Mouse (Mus musculus): ENCODE measurements at regions not wholly inside any gene's neighbourhood (a gene's known extent, or its start where the extent isn't known, plus 50 kb on each side); places are given as distances from the start of the nearest gene placed in this dataset.

DNA sequence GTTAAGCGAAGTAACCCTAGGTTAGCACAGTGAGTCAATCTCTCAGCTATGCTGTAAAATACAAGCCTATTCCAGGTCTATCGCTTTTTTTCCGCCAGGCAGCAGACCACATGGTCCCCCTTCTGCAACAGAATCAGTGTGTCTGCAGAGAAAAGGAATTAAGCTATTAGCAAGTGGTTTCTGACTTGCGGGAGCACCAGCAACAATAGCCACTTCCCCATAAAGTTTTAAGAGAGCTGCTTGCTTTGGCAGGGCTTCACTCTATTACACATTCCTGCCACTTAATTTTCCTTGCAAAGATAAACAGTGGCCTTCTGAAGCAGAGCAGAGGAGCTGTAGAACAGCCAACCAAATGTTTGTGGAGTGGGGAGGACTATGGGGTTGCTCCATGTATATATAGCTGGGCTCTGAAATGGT, 59.8 kb upstream of the Osmr start:
- DNase-seq, result no peak
- intact Hi-C loops (cut with DNase I), result no loop called here

GRCm38 (mm10) chr15:6941491-6941890, 66.7 kb upstream of the Osmr start:
- intact Hi-C loops (cut with DNase I), result no loop called here
- no peak for DNase-seq

DNA sequence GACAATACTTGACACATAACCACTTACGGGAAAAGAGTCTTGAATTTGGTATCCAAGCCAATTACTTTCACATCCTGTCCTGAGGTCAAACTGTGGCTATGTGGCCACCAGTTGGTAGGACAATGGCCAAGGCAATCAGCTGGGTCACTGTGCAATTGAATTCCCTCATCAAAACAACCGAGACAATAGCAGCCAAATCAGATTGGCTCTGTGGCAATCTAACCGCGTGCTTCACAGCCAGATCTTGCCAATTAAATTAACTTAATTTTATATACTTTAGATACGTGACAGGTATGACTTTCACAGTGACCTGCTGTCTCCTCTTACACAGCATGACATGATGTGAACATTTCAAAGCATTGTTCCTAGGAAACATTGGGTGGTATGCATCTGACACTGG, 74.5 kb upstream of the Osmr start:
- intact Hi-C loops (cut with DNase I), result no loop called here

GRCm38 (mm10) chr15:6949686-6950085, 74.9 kb upstream of the Osmr start:
- intact Hi-C loops (cut with DNase I), result no loop called here
- DNase-seq, result peak; percentile 41

More for the DNA sequence above, 74.5 kb upstream of the Osmr start:
- peak; percentile 19 for DNase-seq

DNA sequence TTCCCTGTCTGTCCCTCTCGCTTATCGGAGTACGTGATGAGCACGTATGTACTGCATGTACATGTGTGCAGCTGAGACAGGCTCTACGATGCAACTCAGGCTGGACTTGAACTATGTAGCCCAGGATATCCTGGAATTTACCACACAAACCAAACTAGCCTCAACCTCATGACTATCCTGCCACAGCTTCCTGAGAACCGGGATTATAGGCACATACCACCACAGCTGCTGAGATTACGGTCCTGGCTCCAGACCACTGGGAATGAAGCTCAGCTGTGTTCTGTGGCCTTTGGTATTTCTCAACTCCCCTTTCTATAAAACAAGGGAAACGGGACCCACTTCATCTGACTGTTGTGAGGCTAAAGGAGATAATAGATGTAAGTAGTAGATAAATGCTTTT, 75.7 kb upstream of the Osmr start:
- no peak for DNase-seq
- intact Hi-C loops (cut with DNase I), result no loop called here

- intact Hi-C loops (cut with DNase I), result no loop called here
- no peak for DNase-seq
These were observed 78.8 kb upstream of the Osmr start for GRCm38 (mm10) chr15:6953556-6953955.

DNA sequence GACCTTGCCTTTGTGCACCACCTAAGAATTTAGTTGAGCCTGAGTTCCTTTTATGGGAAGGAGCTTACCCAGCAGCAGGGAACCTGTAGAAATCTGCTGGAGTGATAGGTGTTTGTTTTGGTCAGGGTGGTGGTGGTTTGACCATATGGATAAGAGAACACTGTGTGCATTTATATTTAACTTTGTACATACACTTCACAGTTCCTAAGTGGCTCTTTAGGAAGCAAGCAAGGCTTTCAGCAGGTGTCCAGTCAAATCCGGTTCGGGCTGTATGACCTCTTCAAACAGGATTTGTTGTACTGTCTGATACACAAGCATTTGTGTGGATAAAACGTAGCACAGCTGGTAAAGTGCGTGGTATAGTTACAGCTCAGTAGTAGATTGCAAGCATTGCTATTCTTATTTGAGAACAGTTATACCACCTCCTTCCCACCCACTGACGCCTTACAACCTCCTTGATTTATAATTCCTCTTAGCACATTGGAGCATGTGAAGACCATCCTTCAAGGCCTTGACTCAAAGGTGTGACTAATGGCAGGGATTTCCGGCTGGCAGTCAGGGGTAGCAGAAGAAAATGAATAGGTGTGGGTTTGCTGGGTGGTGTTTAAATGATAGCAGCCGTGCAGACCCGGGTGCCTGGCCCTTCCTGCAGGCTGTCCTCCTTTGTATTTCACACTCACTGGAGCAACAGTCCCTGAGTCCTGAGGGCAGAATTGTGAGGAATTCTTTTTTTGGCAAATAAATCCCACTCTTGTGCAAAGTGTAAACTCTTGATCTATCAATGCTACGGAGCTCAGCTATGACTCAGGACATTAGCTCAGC, 79.4 kb upstream of the Osmr start:
- intact Hi-C loops (cut with DNase I), result no loop called here
- no peak for DNase-seq

DNA sequence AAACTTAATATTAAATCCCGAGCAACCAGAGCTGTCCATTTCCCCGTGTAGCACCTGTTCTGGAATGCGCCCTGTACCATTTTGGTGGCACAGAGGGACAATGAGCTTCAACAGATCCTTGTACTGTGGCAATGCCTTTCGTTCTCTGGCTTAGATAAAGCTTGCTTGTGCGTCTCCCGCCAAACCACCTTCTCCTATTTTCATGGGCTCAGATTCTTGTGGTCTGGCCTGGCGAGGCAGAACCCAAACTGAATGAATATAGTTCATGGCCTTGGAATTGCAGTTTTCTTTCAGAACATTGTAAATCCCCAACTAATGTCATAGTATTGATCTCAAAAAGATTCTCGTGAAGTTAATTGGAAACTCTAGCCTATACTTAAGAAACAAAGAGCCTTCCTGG, 85.1 kb upstream of the Osmr start:
- DNase-seq, result no peak
- intact Hi-C loops (cut with DNase I), result no loop called here

DNA sequence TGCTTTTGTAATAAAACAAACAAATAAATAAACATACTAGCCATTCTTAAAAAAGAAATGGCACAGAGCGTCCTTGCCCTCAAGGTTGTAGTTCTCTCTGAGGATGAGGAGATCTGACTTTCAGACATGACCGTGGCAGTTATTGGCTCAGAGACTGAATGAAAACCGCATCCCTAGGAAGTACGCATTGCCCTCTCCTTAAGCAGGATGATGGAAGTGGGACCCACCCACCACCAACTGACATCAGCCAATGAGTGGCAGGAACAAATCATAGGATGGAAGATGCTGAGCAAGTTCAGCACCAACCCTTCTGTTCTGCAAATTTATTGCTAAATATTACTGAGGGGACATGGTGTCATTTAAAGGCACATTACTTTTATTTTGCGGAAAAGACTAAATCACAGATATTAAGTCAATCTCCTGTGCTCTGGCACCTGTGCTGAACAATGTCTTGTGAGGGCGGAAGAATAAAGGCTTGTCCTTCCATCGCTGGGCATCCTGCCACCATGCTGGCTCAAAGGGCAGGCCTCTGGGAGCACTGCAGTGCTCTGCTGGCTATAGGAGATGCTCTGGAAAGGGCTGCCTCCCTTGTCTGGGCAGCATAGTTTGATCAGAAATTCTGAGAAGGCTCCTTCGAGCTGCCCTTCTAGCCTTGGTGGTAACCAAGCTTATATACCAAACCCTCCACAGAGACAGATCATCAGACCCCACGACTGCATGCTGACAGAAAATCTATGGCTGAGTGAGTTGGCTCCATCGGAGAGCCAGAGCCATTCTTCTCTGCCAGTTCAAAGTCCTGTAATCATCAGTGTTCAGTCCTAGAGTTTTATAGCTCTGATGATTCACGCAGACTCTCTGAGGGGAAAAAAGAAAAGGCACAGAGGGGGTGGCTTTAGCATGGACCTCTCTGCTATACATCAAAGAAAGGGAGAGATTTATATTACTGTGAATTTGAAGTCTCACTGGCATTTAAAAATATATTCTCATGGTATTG, 86.3 kb upstream of the Osmr start:
- DNase-seq, result peak; percentile 41
- intact Hi-C loops (cut with DNase I), result no loop called here

DNA sequence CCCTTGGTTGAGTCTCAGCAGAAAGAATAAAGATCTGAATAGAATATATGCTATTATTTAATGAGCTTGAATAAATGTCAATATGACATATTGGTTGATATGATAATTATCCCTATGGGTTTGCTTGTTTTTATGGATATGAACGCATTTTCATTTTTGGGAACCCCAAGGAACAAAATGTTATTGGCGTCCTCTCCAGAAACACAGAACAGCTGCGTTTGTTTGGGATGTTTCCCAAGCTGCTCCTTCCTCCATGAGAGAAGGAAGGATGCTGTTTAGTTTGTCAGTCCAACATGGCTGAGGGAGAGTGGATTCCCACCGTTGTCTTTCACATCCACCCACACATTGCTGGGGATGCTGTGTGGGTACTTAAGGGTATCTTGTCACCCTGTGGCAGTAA, 89.9 kb upstream of the Osmr start:
- intact Hi-C loops (cut with DNase I), result no loop called here

GRCm38 (mm10) chr15:6965446-6965845, 90.7 kb upstream of the Osmr start:
- intact Hi-C loops (cut with DNase I), result no loop called here
- DNase-seq, result no peak

More for the DNA sequence above, 89.9 kb upstream of the Osmr start:
- no peak for DNase-seq

GRCm38 (mm10) chr15:6974410-6974809, 99.6 kb upstream of the Osmr start:
- intact Hi-C loops (cut with DNase I), result no loop called here
- DNase-seq, result no peak

- intact Hi-C loops (cut with DNase I), result no loop called here
- no peak for DNase-seq
These were observed 106.7 kb upstream of the Osmr start for GRCm38 (mm10) chr15:6981430-6981829.

DNA sequence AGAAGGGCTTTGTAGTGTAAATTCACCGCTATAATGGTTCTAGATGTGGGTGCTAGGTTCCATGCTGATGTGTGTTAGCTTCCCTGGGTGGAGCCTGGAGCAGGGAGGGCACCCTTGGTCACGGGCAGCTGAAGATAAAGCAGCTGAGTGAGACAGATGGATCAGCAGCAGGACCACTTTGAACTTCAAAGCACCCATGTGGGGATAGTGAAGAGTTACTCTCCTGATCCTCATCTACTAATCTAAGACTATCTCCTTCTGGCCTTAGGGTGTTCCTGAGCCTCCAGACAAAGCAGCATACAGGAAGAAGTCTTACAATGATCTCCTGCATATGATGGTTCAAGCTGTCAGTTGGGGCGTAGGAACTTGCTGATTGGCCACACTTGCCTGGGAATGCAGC, 107.1 kb upstream of the Lifr start:
- intact Hi-C loops (cut with DNase I), result no loop called here
- DNase-seq, result no peak

DNA sequence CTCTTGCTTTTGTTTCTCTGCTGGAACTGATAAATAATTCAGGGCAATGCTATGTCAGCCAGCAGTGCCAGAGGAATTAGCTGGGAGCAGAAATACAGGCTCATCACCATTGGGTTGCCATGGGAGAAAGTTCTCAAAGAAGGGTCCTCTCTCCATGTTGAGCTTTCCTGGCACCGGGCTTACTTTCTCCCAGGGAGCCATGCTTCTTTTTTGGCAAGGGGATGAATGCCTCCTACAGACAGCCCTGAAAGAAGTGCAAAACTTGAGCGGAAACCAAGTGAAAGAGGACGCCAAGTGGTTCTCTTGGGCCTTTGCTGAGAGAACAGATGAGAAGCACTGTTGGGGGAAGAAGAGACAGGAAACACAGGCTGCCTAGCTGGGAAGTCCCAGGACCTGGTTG, 102.2 kb upstream of the Lifr start:
- peak; percentile 68 for DNase-seq
- intact Hi-C loops (cut with DNase I), result no loop called here

GRCm38 (mm10) chr15:6989094-6989493, 101.3 kb upstream of the Lifr start:
- intact Hi-C loops (cut with DNase I), result no loop called here
- DNase-seq, result no peak

- no peak for DNase-seq
- intact Hi-C loops (cut with DNase I), result no loop called here
These were observed 97.2 kb upstream of the Lifr start for GRCm38 (mm10) chr15:6993226-6993625.

GRCm38 (mm10) chr15:6995246-6995645, 95.2 kb upstream of the Lifr start:
- no peak for DNase-seq
- intact Hi-C loops (cut with DNase I), result no loop called here

DNA sequence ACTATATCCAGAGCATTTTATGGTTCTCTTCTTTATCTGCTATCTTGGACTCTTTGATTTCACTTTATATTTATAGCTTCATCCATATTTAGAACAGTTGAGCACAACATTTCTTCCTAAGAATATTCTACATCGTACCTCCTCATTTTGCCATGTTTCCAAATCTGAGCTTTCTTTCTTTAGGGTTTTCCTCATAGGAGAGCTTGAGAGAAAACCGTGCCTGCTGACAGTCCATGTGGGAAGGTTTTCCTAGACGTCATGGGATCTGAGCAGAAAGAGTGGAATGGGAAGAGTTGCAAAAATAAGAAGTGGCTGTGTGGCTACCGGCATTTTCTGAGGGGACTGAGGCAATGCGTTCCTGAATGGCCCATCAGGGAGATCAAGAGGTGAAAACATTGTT, 92.5 kb upstream of the Lifr start:
- intact Hi-C loops (cut with DNase I), result no loop called here
- DNase-seq, result no peak

DNA sequence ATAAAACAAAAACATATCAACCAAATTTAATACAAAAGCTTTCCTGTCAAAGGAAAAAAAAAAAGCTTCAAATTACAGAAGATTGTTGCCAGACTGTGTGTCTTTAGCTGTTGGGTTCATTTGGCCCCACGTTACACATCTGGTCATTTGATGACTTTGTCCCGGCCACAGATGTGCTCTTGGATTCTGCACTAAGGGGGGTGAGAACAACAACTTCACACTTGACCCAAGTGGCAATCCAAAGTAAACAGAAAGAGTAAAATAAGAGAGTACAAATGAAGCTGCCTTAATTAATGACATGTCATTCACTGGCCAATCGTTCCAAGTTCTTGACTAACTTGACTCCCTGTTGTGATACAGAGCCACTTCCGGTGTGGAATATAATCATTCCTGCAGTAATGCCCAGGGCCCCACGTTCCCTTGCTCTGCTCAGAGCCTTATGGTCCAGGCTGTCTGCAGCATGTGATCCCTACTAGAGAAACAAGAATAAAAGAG, 91.8 kb upstream of the Lifr start:
- DNase-seq, result no peak
- intact Hi-C loops (cut with DNase I), result no loop called here

DNA sequence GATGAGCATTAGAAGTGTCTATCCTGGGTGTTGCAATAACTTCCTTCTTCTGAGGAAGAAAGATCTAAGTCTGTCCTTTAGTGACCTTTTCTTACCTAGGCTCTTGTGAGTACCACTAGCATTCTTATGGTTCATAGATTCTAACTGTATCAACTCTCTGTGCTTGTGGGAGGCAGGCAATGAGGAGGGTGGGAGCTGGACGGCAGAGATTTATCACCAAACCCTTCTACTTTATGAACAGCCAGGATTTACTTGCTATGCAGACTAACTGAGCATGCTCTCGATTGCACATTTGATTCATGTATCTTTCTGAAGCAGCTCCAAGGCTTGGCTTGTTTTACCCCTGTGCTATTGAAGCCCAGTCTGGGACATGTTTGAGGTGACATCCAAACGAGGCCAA, 90.7 kb upstream of the Lifr start:
- intact Hi-C loops (cut with DNase I), result no loop called here
- DNase-seq, result no peak

DNA sequence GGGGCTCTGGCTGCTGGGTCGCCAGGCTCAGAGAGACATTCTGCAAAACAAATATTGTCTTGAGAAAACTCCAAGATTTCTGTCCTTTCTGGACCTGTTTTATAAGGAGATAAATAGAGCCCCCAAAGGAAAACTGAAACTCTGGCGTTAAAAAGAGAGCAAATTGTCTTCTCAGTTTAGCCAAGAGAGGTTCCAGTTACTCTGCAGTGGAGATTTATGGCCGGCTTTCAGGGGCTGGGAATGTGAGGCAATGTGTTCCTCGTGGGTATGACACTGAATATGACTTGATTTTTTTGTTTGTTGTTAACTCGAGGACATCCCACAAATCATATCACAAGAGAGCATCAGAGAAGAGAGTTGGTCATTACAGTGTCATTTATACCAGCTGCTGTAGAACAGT, 88.2 kb upstream of the Lifr start:
- no peak for DNase-seq
- intact Hi-C loops (cut with DNase I), result no loop called here
